Mouse (Mus musculus) kidney, postnatal 10 days (tissue): ENCODE measurements around the gene 3100002H09Rik.

ENCODE experiments used
- DNase-seq: peaks from one replicate; pipeline ENCODE4 v3.0.0; 2021; ENCODE audit warnings: mixed read lengths

3100002H09Rik gene

DNA sequence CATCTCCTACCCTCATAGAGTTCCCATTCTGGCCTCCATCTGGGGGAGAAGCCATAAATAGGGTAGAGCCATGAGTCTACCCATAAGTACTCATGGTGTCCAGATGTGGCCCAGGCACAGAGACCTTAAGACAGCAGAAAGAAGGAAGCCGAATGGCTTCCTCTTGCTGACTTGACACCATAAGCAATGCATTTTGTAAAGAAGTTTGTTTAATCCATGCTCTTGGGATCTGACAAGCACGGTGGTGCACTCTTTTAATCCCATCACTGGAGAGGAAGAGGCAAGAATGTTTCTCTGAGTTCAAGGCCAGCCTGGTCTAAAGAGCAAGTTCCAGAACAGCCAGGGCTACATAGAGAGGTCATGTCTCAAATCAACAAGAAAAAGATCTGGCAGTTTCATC is at the start of gene 3100002H09Rik:
Gene 3100002H09Rik, minus strand, starts transcription at position 101 of the 400 bp plus-strand sequence.
- DNase-seq, result no peak

GRCm38 (mm10) chr4:124659251-124660217 is 48.9 kb upstream of the 3100002H09Rik start:
- DNase-seq, result peak; percentile 31

DNA sequence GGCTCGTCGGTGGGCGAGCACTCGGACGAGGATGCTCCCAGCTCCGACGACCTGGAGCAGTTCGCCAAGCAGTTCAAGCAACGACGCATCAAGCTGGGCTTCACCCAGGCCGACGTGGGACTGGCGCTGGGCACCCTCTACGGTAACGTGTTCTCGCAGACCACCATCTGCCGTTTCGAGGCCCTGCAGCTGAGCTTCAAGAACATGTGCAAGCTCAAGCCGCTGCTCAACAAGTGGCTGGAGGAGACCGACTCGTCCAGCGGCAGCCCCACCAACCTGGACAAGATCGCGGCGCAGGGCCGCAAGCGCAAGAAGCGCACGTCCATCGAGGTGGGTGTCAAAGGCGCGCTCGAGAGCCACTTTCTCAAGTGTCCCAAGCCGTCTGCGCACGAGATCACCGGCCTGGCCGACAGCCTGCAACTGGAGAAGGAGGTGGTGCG is 47.8 kb upstream of the 3100002H09Rik start:
- DNase-seq, result peak; percentile 19

DNA sequence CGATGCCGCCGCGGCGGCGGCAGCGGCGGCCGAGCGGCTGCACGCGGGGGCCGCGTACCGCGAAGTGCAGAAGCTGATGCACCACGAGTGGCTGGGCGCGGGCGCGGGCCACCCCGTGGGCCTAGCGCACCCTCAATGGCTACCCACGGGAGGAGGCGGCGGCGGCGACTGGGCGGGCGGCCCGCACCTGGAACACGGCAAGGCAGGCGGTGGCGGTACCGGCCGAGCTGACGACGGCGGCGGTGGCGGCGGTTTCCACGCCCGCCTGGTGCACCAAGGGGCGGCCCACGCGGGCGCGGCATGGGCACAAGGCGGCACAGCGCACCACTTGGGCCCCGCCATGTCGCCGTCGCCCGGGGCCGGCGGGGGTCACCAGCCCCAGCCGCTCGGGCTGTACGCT is 47.2 kb upstream of the 3100002H09Rik start:
- DNase-seq, result peak; percentile 30

GRCm38 (mm10) chr4:124656854-124657650 is 46.4 kb upstream of the 3100002H09Rik start:
- peak; percentile 91 for DNase-seq

GRCm38 (mm10) chr4:124656518-124656853 is 45.9 kb upstream of the 3100002H09Rik start, which contains the start of gene Pou3f1:
Pou3f1 (plus strand) TSS chr4:124656807.
- no peak for DNase-seq

GRCm38 (mm10) chr4:124652886-124653285 is 42.3 kb upstream of the 3100002H09Rik start:
- peak; percentile 59 for DNase-seq

- DNase-seq, result no peak
Observed at GRCm38 (mm10) chr4:124647909-124648308, 37.3 kb upstream of the 3100002H09Rik start.

DNA sequence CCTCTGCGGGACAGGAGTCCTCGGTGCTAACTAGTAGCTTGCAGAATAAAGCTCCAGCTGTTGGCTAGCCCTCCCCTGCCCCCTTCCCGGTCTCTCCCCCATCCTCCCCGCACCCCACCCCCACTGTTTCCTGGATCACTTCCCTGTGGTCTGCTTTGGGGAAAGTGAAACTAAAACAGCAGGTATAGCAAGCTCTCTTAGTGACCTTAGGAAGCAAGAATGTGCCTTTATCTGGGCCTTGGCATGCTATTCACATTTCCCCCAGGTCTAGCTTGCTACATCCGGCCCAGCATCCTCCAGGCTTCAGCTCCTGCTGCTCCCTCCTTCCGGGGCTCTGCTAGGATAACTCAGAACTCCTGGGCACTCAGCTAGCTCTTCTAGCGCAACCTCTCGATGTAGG is 36.0 kb upstream of the 3100002H09Rik start:
- peak; percentile 55 for DNase-seq

DNA sequence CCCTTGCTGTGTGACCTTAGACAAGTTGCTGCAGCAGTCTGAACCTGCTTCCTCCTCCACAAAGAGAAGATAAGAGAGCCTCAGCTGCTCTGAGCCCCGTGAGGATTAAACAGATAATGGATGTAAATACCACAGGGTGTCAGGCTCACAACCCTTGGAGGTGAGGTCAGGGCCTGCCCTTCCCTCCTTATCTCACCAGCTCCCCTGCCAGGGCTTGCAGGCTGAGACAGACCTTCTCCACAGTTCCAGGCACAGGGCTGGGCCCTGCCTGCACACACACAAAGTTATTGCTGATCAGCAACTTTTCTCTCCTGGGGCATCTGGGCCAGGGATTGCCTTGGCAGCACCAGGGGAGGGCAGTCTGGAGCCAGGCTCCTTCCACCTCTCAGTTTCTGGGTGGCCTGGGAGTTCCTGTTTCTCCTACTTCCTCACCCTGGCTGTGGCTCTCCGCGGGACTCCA is 34.4 kb upstream of the 3100002H09Rik start:
- peak; percentile 23 for DNase-seq

- DNase-seq, result no peak
Observed at GRCm38 (mm10) chr4:124643859-124644258, 33.3 kb upstream of the 3100002H09Rik start.

- no peak for DNase-seq
Observed at GRCm38 (mm10) chr4:124639715-124640114, 29.1 kb upstream of the 3100002H09Rik start.

- DNase-seq, result peak; percentile 82
Observed at GRCm38 (mm10) chr4:124633281-124633680, 22.7 kb upstream of the 3100002H09Rik start.

DNA sequence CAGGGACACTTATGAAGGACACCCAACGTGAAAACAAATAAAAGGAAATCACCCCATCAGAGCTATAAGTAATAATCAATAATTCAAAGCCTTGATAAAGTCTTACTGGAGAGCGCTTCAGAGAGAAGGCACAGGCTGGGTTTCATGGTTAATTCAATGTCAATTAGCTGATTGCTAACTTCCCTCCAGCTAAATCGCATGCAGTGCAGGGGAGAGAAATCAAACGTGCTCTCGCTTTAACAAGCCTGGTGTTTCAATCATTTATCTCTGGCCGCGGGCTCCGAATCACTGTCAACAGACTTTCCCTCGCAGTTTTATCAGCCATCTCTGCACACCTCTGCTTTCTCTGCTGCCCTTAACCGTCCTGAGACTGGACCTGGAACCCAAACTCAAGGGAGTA is 22.3 kb upstream of the 3100002H09Rik start:
- no peak for DNase-seq

DNA sequence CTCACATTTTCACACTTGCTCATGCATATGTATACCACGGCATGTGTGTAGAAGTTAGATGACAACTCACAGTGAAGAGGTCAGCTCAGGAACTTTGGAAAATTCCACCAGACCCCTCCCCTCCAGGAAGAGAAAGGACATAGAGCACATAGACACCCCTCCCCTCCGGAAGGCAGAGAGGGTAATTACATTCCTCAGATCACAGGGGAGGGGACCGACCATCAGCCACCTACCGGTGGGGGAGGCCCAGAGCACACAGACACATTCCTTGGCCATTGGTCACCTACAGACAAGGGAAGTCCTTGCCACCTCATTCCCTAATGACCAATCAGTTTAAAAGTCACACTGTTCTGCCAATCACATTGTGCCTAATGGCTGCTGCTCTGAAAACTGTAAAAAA is 20.9 kb upstream of the 3100002H09Rik start:
- no peak for DNase-seq

- DNase-seq, result no peak
Observed at GRCm38 (mm10) chr4:124626836-124627235, 16.2 kb upstream of the 3100002H09Rik start.

DNA sequence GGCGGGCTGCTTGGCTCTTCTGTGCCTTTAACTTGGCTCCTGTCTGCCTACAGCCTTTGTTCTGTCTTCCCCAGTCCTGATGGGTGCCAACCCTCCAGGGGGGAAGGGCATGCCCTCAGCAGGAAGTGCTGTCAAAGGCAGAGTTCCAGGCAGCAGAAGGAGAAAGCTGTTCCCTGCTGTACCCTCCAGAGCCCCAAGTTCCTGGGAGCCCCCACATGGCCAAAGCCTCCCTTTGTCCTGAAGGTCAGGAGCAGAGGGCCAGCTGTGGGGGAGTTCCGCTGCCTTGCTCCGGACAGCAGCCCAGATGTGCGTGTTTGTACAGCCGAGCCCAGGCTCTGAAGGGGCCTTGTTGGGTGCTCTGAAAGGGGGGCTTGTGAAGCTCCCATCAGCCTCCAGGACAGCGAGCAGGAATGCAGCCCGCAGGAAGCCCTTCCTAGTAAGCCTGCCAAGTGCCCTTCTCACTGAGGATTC is 13.5 kb upstream of the 3100002H09Rik start:
- DNase-seq, result peak; percentile 13

GRCm38 (mm10) chr4:124622566-124622965 is 12.0 kb upstream of the 3100002H09Rik start:
- DNase-seq, result no peak

GRCm38 (mm10) chr4:124621406-124621805 is 10.8 kb upstream of the 3100002H09Rik start:
- no peak for DNase-seq

DNA sequence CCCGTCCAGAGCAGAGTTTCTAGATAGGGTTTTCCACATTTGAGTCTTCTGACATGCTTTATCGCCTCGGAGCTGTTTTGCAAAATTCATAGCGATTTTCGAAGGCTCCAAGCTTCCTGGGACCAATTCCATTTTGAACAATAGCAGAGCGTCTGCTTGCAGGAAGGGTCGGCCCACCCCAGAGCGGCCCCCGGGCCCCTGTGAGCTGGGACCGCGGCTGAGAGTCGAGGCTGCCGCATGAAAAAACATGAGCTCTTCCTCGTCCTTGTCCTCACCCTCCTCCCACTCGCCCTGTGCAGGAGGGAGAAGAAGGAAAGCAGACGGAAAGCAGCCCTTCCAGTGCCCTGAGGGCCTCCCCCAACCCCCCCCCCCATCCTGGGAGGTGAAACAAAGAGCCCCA is 8.0 kb upstream of the 3100002H09Rik start:
- no peak for DNase-seq

DNA sequence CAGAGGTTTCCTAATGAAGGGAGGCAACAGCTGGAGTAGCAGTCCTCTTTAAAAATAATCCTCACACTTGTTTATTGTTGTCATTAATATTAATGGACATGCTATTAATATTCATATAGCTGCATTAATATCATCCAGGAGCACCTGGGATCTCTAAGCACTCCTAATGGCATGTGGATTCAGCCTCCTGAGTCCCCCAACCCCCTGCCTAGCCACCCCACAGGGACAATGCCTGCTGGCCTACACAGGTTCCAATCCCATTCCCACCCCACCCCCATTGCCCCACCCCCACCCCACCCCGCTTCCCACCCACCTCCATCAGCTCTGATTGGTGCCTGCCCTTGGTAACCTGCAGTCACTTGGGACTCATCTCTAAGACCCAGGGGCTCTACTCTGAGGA is 6.0 kb upstream of the 3100002H09Rik start:
- DNase-seq, result no peak

DNA sequence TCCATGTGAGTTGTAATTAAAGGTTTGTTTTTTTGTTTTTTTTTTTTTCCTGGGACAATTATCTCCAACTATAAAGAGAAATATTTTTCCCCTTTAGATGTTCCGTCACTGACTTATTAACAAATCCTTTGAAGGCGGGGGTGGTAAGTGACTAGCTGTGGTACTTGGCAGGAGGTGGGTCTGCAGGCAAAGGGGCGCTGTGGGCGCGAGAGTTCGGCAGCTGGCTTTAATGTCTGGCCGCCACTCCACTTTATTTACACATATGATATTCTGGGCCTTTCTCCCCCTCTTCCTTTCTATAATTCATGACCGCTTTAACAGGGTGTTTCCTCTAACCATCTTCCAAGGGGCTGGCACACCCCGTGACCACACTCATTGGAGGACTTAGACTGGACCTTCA is 5.4 kb upstream of the 3100002H09Rik start:
- no peak for DNase-seq

DNA sequence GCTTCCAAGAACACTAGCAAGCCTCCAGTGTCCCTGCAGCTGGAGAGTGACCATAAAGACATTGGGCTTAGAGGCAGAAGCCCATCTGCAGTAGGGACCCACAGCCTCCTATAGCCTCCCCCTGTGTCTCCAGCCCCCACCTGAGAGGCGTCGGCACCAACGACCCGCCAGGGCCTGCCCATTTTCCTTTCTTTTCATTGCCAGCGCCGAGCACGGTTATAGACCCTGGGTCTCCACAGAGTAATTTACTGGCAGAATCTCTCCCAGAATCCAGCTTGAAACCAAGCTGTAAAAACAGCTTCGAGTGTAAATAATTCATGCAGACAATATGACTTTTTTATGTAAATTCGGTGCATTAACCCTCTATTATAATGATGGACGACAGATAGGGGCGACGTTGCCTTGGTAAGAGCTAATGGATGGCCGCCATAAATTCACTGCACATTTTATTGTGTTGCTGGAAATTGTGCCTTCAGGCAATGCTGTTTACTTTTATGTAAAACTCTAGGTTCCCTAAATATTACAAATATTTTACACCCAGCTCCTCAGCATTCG is 4.9 kb upstream of the 3100002H09Rik start:
- DNase-seq, result no peak
